Mouse (Mus musculus) heart, adult 8-10 months (tissue): ENCODE measurements around the gene Klk6. TPM values are rescaled to one million over a fixed set of nuclear protein-coding genes. Genes with fewer than 3 reads are reported as not detected.
A peak's percentile ranks its signal among the peaks of the same experiment; 100 is the strongest.

Experiments
- DNase-seq: peaks from one replicate; pipeline ENCODE4 v3.0.0; 2022; ENCODE audit warnings: low spot score
- total RNA-seq, 4 experiments: library from RNA; stranded (reverse); gene quantifications; 2 replicates each; pipeline ENCODE4 v1.2.4; 2022

Gene Klk6
- total RNA-seq, 4 experiments from 2014 or later: not detected

DNA sequence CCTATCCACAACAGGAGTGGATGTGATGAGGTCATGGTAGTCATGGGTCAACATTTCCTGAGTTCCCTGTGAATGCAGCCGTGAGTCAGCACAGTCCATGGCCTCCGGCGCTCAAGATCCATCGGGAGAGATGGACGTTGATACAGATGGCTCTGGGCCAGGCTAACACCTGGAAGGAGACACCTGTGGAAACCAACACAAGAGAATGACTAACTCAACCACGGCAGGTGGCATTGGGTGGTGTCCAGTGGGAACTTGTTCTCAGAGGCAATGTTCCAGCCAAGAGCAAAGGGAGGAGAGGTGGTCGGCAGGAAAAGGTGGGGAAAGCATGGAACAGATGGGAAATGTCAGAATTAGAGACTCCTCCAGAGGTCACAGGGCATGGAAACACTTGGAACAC is 2.7 kb upstream of the Klk6 start:
- no peak for DNase-seq

DNA sequence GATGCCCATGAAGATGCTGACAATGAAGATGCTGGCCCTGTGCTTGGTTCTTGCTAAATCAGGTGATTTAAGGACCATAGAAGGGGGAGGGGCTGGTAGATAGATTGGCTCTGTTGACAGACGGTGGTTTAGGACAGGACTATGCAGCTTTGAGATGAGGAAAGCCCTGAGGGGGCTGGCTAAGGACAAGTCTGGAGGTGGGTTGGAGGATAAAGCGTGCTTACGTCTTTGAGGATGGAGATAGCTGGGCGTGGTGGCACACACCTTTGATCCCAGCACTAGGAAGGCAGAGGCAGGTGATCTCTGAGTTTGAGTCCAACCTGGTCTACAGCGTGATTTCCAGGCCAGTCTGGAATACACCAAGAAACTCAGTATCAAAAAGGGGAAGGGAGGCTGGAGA is 1.8 kb downstream of the Klk6 start:
- DNase-seq: no peak

DNA sequence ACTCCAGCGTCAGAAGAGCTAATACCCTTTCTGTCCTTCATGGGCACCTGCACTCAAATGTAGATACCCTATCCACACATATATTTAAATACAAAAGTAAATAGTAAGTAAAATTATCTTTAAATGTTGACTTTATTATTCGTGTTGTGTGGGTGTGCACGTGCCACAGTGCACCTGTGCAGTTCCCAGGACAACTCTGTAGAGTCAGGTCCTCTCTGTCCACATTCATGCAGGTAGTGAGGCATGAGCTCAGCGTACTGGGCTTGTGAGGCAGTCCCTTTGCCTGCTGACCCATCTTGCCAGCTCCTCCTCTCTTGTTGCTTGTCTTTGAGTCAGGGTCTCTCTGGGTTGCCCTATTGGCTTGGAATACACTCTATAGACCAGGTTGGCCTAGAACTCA is 3.4 kb downstream of the Klk6 start:
- no peak for DNase-seq

DNA sequence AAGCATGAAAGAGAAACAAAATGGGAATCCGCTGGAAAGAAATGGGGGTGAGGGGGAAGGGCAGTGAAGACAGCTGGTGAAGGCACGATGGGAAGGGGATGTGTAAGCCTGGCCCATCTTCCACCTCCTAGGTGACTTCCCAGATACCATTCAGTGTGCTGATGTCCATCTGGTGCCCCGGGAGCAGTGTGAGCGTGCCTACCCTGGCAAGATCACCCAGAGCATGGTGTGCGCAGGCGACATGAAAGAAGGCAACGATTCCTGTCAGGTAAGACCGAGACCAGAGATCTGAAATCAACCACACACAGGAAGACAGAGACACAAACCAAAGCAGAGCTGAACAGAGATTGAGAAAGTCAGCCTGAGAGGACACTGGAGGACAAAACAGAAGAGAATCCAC is 4.7 kb downstream of the Klk6 start:
- DNase-seq: no peak

DNA sequence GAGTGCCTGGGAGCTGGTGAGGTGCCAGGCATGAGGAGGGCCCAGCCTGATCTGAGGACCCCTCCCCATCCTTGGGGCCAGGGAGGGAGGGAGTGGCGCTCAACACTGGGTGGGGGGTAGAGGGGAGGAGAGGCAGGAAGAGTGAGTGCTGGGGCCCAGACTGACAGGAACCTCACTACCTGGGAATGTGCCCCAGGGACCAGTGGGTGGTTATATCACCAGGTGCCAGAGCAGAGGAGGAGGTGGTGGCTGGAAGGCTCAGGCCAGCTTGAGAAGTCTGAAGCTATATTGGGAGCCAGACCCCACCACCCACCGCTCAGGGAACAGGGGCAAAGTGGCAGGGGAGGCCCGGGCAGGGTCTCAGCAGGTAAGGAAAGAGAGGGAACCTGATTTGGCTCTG is 17.4 kb downstream of the Klk6 start, which contains the start of gene Klk5:
Gene Klk5 (plus strand): TSS at position 271 of the 400 bp plus-strand sequence.
- DNase-seq: no peak

DNA sequence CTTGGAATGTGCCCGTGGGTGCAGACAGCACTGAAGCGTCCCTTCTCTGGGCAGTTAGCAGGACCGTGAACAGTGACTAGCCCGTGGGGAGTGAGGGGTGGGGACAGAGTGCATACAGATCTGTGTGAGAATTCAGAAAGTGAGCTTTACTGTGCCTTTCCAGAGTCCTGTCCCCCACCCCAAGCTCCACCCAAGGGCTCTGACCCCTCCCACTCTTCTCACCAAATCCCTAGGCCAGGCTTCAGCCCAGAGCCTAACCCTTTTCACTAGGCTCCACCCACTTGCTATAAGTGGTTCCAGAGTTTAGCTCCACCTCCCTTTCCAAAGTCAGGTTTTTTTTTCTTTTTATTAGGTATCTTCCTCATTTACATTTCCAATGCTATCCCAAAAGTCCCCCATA is 19.5 kb downstream of the Klk6 start:
- DNase-seq: no peak

DNA sequence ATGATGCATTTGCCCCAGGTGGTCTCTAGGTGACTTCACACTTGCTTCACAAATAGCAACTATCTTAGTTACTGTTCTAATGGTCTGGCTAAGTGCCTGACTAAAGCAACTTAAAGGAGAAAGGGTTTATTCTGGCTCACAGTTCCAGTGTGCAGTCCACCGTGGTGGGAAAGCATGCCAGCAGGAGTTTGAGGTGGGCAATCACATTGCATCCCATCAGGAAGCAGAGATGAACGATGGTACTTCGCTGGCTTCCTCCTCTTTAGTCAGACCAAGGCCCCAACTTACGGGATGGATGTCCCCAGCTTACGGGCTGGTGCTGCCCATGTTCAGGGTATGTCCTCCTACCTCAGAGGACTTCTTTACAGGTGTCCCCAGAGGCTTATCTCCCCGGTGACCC is 27.3 kb downstream of the Klk6 start:
- DNase-seq: no peak

DNA sequence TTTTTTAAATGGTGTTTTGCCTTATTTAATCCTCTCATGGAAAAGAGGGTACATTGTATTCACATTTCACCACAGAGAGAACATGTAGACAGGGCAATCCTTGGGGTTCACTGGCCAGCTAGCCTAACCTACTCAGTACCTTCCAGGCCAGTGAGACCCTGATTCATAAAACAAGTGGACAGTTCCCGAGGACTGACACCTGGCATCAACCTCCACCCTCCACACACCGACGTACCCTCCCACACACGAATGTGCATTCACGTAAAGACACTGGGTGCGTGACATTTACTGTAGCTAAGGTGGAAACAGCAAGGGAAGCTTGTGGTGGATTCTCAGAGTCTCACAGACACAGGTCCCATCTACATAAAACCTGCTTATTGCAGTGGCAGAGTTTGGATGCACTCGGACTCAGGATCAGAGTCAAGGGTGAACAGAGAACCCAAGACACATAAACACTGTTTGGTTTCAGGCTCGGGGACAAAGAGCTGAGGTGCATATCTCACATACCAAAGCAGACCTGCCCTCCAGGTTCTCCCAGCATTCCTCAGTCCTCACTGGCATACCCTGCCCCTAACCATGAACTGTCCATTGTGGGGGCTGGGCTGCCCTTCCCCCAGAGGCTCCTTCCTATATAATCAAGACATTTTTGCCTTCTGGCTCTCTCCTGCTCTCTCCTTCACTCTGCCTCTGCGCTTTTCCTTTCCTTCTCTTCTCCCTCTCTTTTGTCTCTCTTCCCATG is 30.5 kb downstream of the Klk6 start:
- no peak for DNase-seq

DNA sequence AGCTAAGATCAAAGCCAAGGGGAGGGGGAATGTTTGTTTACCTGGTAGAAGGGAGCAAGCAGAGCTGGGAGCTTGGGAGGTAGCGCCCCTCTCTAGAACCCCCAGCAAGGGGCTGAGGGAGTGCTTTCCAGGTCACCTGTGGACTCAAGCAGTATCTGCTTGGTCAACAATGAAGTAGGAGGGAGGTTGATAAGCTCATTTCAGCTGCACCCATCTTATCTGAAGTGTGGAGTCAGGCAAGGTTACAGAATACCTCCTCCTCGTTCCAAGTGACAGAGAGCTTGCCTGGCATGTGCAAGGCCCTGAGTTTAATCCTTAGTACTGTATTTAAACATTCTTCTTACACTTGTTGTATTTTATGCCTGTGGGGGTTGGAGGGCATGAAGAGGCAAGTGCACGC is 31.4 kb downstream of the Klk6 start:
- DNase-seq: no peak

DNA sequence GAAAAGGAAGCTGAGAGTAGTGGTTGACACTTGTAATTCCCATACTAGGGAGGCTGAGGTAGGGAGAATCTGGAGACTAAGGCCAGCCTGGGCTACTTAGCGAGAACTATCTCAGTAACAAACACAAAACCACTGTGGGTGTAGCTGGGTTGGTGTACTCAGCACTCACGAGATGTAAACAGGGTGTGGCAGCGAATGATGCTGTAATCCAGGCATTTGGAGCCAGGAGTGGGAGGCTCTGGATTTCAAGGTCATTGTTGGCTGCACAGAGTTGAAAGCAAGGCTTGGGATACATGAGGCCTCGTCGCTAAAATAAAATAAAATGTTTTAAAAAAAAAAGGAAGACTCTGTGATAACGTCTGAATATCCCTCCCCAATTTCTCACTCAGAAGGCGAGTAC is 32.0 kb downstream of the Klk6 start:
- DNase-seq: no peak

DNA sequence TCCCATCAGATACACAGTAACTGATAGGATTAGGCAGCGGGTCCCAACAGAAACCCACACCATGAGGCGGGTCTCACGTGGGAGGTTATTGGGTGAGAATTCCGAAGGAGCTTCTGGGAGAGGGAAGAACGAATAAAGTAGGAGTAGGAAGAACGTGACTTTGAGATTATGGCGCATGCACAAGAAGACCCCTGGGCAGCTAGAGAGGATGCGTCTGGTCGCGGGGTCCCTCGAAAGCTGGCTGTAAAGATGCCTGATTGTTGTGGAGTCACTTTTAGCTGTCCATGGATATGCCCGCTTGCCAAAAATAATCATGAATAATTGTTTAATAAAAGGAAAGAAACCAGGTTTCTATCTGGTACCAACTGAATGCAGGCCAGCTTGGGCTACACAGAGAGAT is 33.2 kb downstream of the Klk6 start:
- DNase-seq: no peak

DNA sequence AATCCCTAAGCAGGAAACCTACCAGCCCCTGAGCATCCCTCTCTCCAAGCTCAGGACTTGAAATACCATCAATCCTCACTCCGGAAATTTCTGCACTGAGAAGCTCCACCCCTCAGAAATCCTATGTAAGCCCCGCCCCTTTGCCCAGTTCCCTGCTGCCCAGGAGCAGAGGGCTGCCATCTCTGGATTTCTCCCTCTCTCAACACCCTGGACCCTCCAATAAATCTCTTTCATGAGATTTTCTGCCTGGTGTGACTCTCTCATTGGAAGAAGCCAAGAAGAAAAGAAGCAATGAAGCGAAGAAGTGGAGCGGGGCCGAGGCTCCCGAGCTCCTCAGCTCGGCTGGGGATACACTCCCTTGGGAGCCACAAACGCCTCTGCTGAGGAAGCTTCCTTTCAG is 36.1 kb downstream of the Klk6 start:
- no peak for DNase-seq

DNA sequence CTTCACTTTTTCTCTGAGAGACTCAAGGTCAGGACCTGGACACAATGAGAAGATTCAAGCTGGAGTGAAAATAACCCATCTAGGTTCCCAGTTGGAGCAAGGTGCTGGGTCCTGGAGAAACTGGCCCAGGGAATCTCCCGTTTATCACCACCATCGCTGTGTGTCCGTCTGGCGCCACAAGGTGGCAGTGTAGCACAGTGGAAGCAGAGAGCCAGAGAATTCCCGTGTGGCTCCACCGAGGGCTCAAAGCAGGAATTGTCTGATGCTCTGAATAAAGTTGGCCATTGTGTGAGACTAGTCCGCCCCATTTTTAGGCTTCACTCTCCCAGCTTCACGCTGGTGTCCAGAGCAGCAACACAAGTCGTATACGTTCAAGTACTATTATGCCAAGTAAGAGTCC is 48.9 kb downstream of the Klk6 start:
- peak; percentile 22 for DNase-seq

DNA sequence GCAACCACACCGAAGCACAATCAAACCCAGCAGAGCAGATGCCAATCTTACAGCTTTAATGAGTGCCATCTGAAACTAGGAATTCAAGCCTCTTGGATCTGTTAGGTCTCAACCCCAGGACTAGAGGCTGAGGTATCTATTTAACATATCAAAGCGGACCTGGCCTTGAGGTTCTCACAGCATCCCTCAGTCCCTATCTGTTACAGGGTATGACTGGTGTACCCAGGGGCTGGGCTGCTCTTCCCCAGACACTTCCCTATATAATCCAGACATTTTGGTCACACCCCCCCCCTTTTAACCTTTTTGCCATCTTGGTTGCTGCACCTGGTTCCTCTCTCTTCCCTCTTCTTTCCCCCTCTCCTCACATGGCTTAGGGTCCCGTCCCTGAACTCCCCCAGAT is 49.4 kb downstream of the Klk6 start:
- DNase-seq: no peak

DNA sequence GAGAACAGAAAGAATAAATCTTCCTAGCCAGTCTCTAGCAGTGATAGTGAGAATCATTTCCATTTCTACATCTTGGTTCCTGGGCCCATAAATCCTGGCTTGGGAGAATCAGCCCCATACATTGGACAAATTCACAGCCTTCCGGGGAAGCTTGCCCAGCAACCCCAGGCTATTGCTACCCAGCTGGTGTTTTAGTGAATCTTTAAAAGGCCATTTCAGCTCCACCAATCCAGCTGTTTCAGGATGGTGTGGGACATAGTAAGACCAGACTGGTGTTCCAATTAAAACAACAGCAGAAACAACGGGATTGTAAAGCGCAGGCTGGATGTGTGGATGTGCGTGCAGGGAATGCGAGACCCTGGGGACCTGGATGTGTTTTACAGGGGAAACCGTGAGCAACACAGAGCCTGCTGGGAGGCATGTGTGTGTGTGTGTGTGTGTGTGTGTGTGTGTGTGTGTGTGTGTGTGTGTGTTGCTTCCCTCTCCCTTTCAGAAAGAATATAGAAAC is 50.6 kb downstream of the Klk6 start:
- no peak for DNase-seq

DNA sequence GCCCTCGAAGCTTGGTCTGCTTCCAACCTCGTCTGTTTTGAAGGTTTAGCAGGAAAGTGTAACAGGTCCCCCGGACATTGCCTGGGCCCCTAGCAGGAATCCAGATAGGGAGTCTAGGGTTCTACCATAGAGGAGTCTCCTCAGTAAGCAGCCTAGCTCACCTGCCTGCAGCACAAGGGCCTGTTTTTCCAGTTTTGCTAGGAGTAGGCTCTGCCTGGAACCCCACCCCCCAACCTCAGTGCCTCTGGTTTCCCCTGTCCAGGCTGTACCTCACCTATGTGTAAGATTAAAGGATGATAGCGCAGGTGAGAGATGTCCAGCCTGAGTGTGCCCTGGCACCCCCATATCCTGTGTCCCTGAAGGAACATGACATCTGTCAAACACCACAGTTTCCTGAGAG is 52.1 kb downstream of the Klk6 start:
- DNase-seq: no peak

DNA sequence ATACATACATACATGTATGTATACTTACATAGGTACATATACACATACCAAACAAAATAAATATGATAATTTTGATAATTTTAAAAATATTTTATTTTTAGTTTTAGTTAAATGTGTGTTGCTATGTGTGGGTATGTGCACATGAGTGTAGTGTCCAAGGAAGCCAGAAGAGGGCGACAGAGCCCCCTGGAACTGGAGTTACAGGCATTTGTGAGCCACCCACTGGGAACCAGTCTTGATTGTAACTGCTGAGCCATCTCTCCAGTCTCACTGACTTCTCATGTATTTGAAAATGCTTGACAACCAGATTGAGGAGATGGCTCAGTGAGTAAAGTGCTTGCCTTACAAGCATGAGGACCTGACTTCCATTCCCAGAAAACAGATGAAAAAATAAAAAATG is 54.0 kb downstream of the Klk6 start:
- no peak for DNase-seq

DNA sequence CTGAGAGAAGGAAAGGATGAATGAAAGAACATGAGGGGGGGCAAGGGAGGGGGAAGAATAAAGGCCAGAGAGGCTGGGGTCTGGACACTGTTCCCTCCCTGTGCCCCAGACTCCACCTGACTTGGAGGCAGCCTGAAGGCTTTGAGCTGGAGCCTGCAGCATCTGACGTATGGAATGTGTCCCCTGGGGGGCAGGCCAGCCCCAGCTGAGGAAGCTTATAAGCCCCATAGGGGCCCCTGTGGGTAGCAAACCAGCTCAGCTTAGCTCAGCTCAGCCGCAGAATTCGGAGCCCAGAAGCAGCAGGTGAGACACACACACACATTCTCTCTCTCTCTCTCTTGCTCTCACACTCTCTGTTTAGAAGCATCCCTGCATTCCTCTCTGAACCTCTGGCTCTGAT is 56.6 kb downstream of the Klk6 start, which contains the start of gene Klk4:
Gene Klk4 (plus strand): TSS at position 249 of the 400 bp plus-strand sequence.
- no peak for DNase-seq

Other genes with a start within 250 kb of the Klk6 start
- gene Zfp719, start 244.9 kb upstream of the Klk6 start, total RNA-seq: 1 to 10 TPM; 4.4 to 8.0 (median 5.6) TPM
- not detected for gene Zfp819, start 217.3 kb upstream of the Klk6 start, total RNA-seq
- gene Ceacam18, start 189.8 kb upstream of the Klk6 start, total RNA-seq: not detected
- 1 to 10 TPM in 3 of 4 experiments, under 1 TPM in 1; 0.75 to 1.6 (median 1.1) TPM for gene Siglece, start 164.3 kb upstream of the Klk6 start, total RNA-seq
- 1 to 10 TPM; 2.9 to 3.4 (median 3.1) TPM for gene Ctu1, start 152.5 kb upstream of the Klk6 start, total RNA-seq
- under 1 TPM in 3 of 4 experiments, not detected in 1; 0.27 to 0.49 (median 0.34) TPM for gene Klk14, start 134.1 kb upstream of the Klk6 start, total RNA-seq
- not detected for gene Klk13, start 111.9 kb upstream of the Klk6 start, total RNA-seq
- gene Klk12, start 55.6 kb upstream of the Klk6 start, total RNA-seq: not detected
- under 1 TPM in 3 of 4 experiments, not detected in 1; 0.32 to 0.79 (median 0.37) TPM for gene Klk11, start 49.9 kb upstream of the Klk6 start, total RNA-seq
- under 1 TPM; 0.22 to 0.57 (median 0.25) TPM for gene Klk10, start 43.5 kb upstream of the Klk6 start, total RNA-seq
- gene Klk9, start 32.6 kb upstream of the Klk6 start, total RNA-seq: not detected
- 10 to 100 TPM in 3 of 4 experiments, 1 to 10 TPM in 1; 9.4 to 12.4 (median 11.2) TPM for gene Klk8, start 26.9 kb upstream of the Klk6 start, total RNA-seq
- not detected for gene Klk7, start 13.2 kb upstream of the Klk6 start, total RNA-seq
- gene Klk5, start 17.5 kb downstream of the Klk6 start, total RNA-seq: not detected
- not detected for gene Klk4, start 56.7 kb downstream of the Klk6 start, total RNA-seq
- gene Klk15, start 109.2 kb downstream of the Klk6 start, total RNA-seq: not detected
- gene Klk1b8, start 126.2 kb downstream of the Klk6 start, total RNA-seq: not detected
- gene Klk1b1, start 142.3 kb downstream of the Klk6 start, total RNA-seq: not detected
- gene Klk1b9, start 151.6 kb downstream of the Klk6 start, total RNA-seq: not detected
- not detected for gene Klk1b11, start 171.4 kb downstream of the Klk6 start, total RNA-seq
- gene Klk1b26, start 187.7 kb downstream of the Klk6 start, total RNA-seq: 1 to 10 TPM; 1.7 to 7.4 (median 4.1) TPM
- not detected for gene Klk1b27, start 227.8 kb downstream of the Klk6 start, total RNA-seq